Mouse (Mus musculus) liver, postnatal 0 days (tissue): ENCODE measurements around the gene Gpr83. TPM values are rescaled to one million over a fixed set of nuclear protein-coding genes. Genes with fewer than 3 reads are reported as not detected.
A peak's percentile ranks its signal among the peaks of the same experiment; 100 is the strongest.

Experiments used
- ATAC-seq: fragments of 200-750 bp; cut with Nextera tagmentation; 2 replicates; pipeline ENCODE4 v1.8.0; 2017; ENCODE audit warnings: mild to moderate bottlenecking, moderate library complexity
- DNase-seq: peaks from one replicate; pipeline ENCODE4 v3.0.0-alpha.2; 2016
- H3K27ac ChIP-seq: fragments of 300-500 bp; sonication (generic); 2 replicates; pipeline ENCODE4 v1.5.1; 2014; ENCODE audit warnings: antibody characterized with exemption, moderate library complexity, mild to moderate bottlenecking, low read depth
- H3K27me3 ChIP-seq: fragments of 300-500 bp; sonication (generic); 2 replicates; pipeline ENCODE4 v1.6.1; 2014; ENCODE audit warnings: low read length, control low read depth, mixed read lengths; ENCODE audit not compliant: insufficient read depth
- H3K36me3 ChIP-seq: fragments of 300-500 bp; sonication (generic); replicated peaks from 2 replicates; pipeline ENCODE4 v1.6.1; 2014; ENCODE audit warnings: mild to moderate bottlenecking, control low read depth, low read length, moderate library complexity, mixed read lengths; ENCODE audit not compliant: insufficient read depth
- H3K4me1 ChIP-seq: fragments of 300-500 bp; sonication (generic); 2 replicates; pipeline ENCODE4 v1.6.1; 2014; ENCODE audit warnings: antibody characterized with exemption, mild to moderate bottlenecking, control low read depth; ENCODE audit not compliant: insufficient read depth
- H3K4me2 ChIP-seq: fragments of 300-500 bp; sonication (generic); 2 replicates; pipeline ENCODE4 v1.6.1; 2014; ENCODE audit warnings: low read depth, mild to moderate bottlenecking, low read length, moderate library complexity, mixed read lengths
- H3K4me3 ChIP-seq: fragments of 300-500 bp; sonication (generic); 2 replicates; pipeline ENCODE4 v1.5.1; 2014; ENCODE audit warnings: low read depth, low read length
- H3K9ac ChIP-seq: fragments of 300-500 bp; sonication (generic); replicated peaks from 2 replicates; pipeline ENCODE4 v1.6.1; 2014; ENCODE audit warnings: mild to moderate bottlenecking, moderate library complexity
- H3K9me3 ChIP-seq: fragments of 300-500 bp; sonication (generic); 2 replicates; pipeline ENCODE4 v1.6.1; 2016; ENCODE audit warnings: mild to moderate bottlenecking, control low read depth, low read length, mixed read lengths
- CTCF ChIP-seq: sonication (generic); IDR thresholded peaks from 2 replicates; pipeline ENCODE4 v1.5.1; 2016; ENCODE audit warnings: antibody characterized with exemption, low read depth
- EP300 ChIP-seq: IDR thresholded peaks from 2 replicates; pipeline ENCODE4 v1.6.1; 2016; ENCODE audit warnings: antibody characterized with exemption, low read depth, mild to moderate bottlenecking
- WGBS: fragments of 180-500 bp; shearing (Covaris S2); extraction: QIAGEN DNeasy Blood & Tissue Kit; methylation state at CpG from one replicate; pipeline ENCODE4 v1.1.7; 2014; ENCODE audit not compliant: insufficient replicate concordance; 5-methylcytosine and 5-hydroxymethylcytosine counted together
- polyA plus RNA-seq: library from polyadenylated mRNA; unstranded; fragments of >200 nt; fragmentation: Nextera tagmentation; extraction: Ambion mirVana; gene quantifications from 2 replicates; pipeline ENCODE4 v1.2.1, GENCODE M21; 2015

Gpr83 gene
- not detected in 2 replicates for polyA plus RNA-seq

GRCm38 (mm10) chr9:14859868-14860639 is at the start of gene Gpr83:
Gene Gpr83, plus strand, starts transcription at chr9:14860210.
- no peak for ATAC-seq
- peak within 1 kb of the TSS; percentile 17 for H3K4me3 ChIP-seq

GRCm38 (mm10) chr9:14821396-14821795 is 38.6 kb upstream of the Gpr83 start:
- H3K4me3 ChIP-seq: no peak overlapping the region
- H3K9me3 ChIP-seq: no peaks in the 10 kb centered on the region
- TF ChIP-seq EP300: no peak
- no peak for TF ChIP-seq CTCF
- no peaks in the 10 kb centered on the region for H3K27me3 ChIP-seq
- no peak for ATAC-seq
- no peak overlapping the region for H3K9ac ChIP-seq
- H3K4me2 ChIP-seq: no peak overlapping the region
- peaks cover 53% of the 10 kb centered on the region for H3K36me3 ChIP-seq
- no peaks in the 10 kb centered on the region for H3K4me1 ChIP-seq
- no peak for DNase-seq
- H3K27ac ChIP-seq: no peak overlapping the region

More at GRCm38 (mm10) chr9:14859868-14860639, at the start of gene Gpr83:
- H3K27ac ChIP-seq: no peak within 1 kb of the TSS
- WGBS: 4% methylated on average over 47 of the region's 47 CpGs
- no peak within 1 kb of the TSS for H3K9ac ChIP-seq
- no peak for TF ChIP-seq EP300
- TF ChIP-seq CTCF: no peak
- H3K4me1 ChIP-seq: no peaks in the 10 kb centered on the region
- H3K4me2 ChIP-seq: peak within 1 kb of the TSS; percentile 55
- DNase-seq: no peak
- H3K36me3 ChIP-seq: no peaks in the 10 kb centered on the region
- H3K9me3 ChIP-seq: no peaks in the 10 kb centered on the region
- peaks cover 41% of the 10 kb centered on the region for H3K27me3 ChIP-seq

- ATAC-seq (no peak), DNase-seq (no peak)
- Histone ChIP-seq H3K27me3 (no peaks in the 10 kb centered on the region), H3K4me1 (no peaks in the 10 kb centered on the region), H3K4me3 (no peak overlapping the region), H3K9ac (no peak overlapping the region), H3K9me3 (no peaks in the 10 kb centered on the region), H3K36me3 (peaks cover 42% of the 10 kb centered on the region), H3K27ac (no peak overlapping the region), H3K4me2 (no peak overlapping the region)
- TF ChIP-seq EP300 (no peak), CTCF (0 out of 2 replicates have a peak, but pooled peaks have one; percentile 8)
- WGBS: 89% methylated on average over 5 of the region's 5 CpGs
Observed at GRCm38 (mm10) chr9:14824840-14825239, 35.2 kb upstream of the Gpr83 start.

GRCm38 (mm10) chr9:14827875-14828274 is 32.1 kb upstream of the Gpr83 start:
- Histone ChIP-seq H3K9me3 (no peaks in the 10 kb centered on the region), H3K4me3 (no peak overlapping the region), H3K27ac (no peak overlapping the region), H3K36me3 (peaks cover 45% of the 10 kb centered on the region), H3K4me2 (no peak overlapping the region), H3K4me1 (no peaks in the 10 kb centered on the region), H3K9ac (no peak overlapping the region), H3K27me3 (no peaks in the 10 kb centered on the region)
- ATAC-seq (no peak), DNase-seq (no peak)
- 75% methylated on average over 2 of the region's 2 CpGs for WGBS
- TF ChIP-seq CTCF: no peak
- TF ChIP-seq EP300: no peak

GRCm38 (mm10) chr9:14832046-14832445 is 28.0 kb upstream of the Gpr83 start:
- ATAC-seq (no peak), DNase-seq (no peak)
- TF ChIP-seq CTCF (peak; percentile 45), EP300 (no peak)
- Histone ChIP-seq H3K9me3 (no peaks in the 10 kb centered on the region), H3K27me3 (no peaks in the 10 kb centered on the region), H3K4me2 (no peak overlapping the region), H3K27ac (no peak overlapping the region), H3K4me3 (no peak overlapping the region), H3K9ac (no peak overlapping the region), H3K36me3 (peaks cover 49% of the 10 kb centered on the region), H3K4me1 (peaks cover 3% of the 10 kb centered on the region)
- WGBS: 74% methylated on average over 5 of the region's 5 CpGs

GRCm38 (mm10) chr9:14835335-14836075 is 24.5 kb upstream of the Gpr83 start:
- Histone ChIP-seq H3K27me3 (no peaks in the 10 kb centered on the region), H3K9me3 (no peaks in the 10 kb centered on the region), H3K4me2 (no peak overlapping the region), H3K27ac (peak overlapping the region; percentile 80), H3K36me3 (peaks cover 34% of the 10 kb centered on the region), H3K4me3 (no peak overlapping the region), H3K9ac (no peak overlapping the region), H3K4me1 (peaks cover 3% of the 10 kb centered on the region)
- TF ChIP-seq EP300: peak; percentile 43; the same call in 1 of the 2 replicates
- no peak for TF ChIP-seq CTCF
- peak; percentile 94 for ATAC-seq
- peak; percentile 22 for DNase-seq
- 78% methylated on average over 6 of the region's 6 CpGs for WGBS
